Mouse (Mus musculus): Measurements from ENCODE around the gene Tbx15. TPM values are rescaled to one million over a fixed set of nuclear protein-coding genes. Genes with fewer than 3 reads are reported as not detected.

Gene Tbx15
- polyA plus RNA-seq, 1 experiment from 2014 or later: 1.1 TPM

DNA sequence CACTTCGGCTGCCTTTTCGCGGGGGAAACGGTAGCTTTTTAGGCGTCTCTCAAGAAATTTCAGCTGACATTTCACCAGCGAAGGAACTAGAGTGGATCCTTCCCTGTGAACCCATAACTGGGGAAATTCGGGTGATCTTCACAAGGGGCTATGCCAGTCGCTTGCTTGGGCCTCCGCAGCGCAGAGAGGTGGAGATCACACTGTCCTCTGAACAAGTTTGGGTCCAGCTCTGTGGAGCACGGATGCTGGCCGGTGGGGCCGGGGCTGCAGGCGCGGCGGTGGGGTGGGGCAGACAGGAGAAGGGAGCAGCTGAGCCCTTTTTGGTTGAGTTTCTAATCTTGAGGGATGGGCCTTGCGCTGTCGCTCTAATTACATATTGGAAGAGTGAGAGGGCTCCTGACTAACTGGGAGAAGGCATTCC is 21.2 kb downstream of the Tbx15 start:
- no peaks in the 10 kb centered on the region for H3K9me3 ChIP-seq (replicated peaks; ENCODE audit: control insufficient read depth, low read length)
- no peak overlapping the region for H3K27ac ChIP-seq (ENCODE audit: low read length)
- H3K4me3 ChIP-seq (replicated peaks; ENCODE audit: low read length): no peak overlapping the region
- WGBS: 2% methylated on average over 18 of the region's 18 CpGs
- H3K36me3 ChIP-seq (ENCODE audit: control insufficient read depth, insufficient read depth, low read length): no peaks in the 10 kb centered on the region
- peaks cover 83% of the 10 kb centered on the region for H3K27me3 ChIP-seq (ENCODE audit: control insufficient read depth, insufficient read depth, low read length)
- H3K9ac ChIP-seq (ENCODE audit: low read length): no peak overlapping the region
- H3K4me1 ChIP-seq (ENCODE audit: control insufficient read depth, insufficient read depth, low read length): no peaks in the 10 kb centered on the region
- no peak overlapping the region for H3K4me2 ChIP-seq (ENCODE audit: low read depth, low read length)
- no peak for ATAC-seq (ENCODE audit: insufficient read depth, low FRiP score)

DNA sequence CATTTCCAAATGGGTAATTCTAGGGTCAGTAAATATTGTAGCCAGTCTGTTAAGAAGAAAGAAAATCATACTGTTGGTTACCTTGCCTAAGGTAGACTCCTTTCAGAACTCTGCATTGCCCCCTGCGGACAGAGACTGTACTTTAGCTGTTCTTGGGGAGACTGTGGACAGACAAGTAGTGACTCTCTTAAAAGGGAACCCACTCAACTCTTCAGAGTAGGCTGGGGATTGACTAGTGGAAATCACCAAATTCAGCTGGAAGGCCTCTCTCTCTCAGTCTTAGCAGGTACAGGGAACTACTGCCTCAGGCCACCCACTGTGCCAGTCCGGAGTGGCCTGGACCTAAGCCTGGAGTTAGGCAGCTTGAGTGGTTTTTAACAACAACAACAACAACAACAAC is 21.8 kb downstream of the Tbx15 start:
- no peak overlapping the region for H3K4me3 ChIP-seq (replicated peaks; ENCODE audit: low read length)
- no peaks in the 10 kb centered on the region for H3K4me1 ChIP-seq (ENCODE audit: control insufficient read depth, insufficient read depth, low read length)
- no peaks in the 10 kb centered on the region for H3K36me3 ChIP-seq (ENCODE audit: control insufficient read depth, insufficient read depth, low read length)
- ATAC-seq (ENCODE audit: insufficient read depth, low FRiP score): no peak
- no peak overlapping the region for H3K4me2 ChIP-seq (ENCODE audit: low read depth, low read length)
- WGBS: 12% methylated on average over 2 of the region's 2 CpGs
- no peak overlapping the region for H3K27ac ChIP-seq (ENCODE audit: low read length)
- H3K9ac ChIP-seq (ENCODE audit: low read length): no peak overlapping the region
- no peaks in the 10 kb centered on the region for H3K9me3 ChIP-seq (replicated peaks; ENCODE audit: control insufficient read depth, low read length)
- peaks cover 82% of the 10 kb centered on the region for H3K27me3 ChIP-seq (ENCODE audit: control insufficient read depth, insufficient read depth, low read length)

DNA sequence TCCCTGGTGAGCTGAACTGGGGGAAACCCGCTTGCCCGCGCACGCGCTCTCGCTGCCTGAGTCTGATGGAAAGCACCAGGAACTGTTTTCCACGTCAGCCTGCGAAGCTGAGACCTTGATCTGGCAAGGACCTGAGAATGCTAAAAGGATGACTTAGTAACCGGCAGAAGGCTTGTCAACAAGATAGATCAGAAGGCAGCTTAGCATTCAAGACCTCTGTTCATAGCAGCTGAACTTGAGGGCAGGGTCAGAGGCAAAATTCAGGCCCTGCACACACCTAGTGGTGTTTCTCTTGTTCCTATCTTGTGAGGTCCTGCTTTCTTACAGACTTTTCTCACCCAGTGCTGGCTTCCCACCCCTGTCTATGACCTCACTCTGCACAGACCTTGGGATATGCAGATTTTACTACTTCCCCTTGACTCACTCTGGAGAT is 23.3 kb downstream of the Tbx15 start:
- ATAC-seq (ENCODE audit: insufficient read depth, low FRiP score): no peak
- Histone ChIP-seq H3K9ac (ENCODE audit: low read length) (no peak overlapping the region), H3K9me3 (replicated peaks; ENCODE audit: control insufficient read depth, low read length) (no peaks in the 10 kb centered on the region), H3K36me3 (ENCODE audit: control insufficient read depth, insufficient read depth, low read length) (no peaks in the 10 kb centered on the region), H3K4me3 (replicated peaks; ENCODE audit: low read length) (no peak overlapping the region), H3K27ac (ENCODE audit: low read length) (no peak overlapping the region), H3K4me1 (ENCODE audit: control insufficient read depth, insufficient read depth, low read length) (no peaks in the 10 kb centered on the region), H3K4me2 (ENCODE audit: low read depth, low read length) (no peak overlapping the region), H3K27me3 (ENCODE audit: control insufficient read depth, insufficient read depth, low read length) (peaks cover 72% of the 10 kb centered on the region)
- WGBS: 15% methylated on average over 9 of the region's 9 CpGs

DNA sequence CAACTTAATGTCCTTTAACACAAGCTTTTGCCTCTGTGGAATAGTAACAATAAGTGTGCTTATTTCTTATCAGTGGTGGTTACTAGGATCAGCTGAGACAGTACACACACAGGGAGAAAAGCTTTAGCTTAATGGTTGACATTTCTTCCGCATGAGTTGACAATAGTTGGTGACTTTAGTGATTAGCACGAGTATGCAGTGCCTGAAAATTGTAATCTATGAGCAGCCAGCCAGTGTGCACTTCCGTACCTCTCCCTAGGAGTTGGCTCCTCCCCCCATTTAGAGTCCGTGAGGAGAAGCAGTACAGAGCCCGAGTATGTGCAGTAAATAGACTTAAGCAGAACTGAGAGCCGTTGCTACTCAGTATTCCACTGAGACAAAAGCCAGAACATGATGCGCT is 24.5 kb downstream of the Tbx15 start:
- no peak overlapping the region for H3K4me2 ChIP-seq (ENCODE audit: low read depth, low read length)
- no peaks in the 10 kb centered on the region for H3K36me3 ChIP-seq (ENCODE audit: control insufficient read depth, insufficient read depth, low read length)
- no peak overlapping the region for H3K4me3 ChIP-seq (replicated peaks; ENCODE audit: low read length)
- ATAC-seq (ENCODE audit: insufficient read depth, low FRiP score): no peak
- no peak overlapping the region for H3K27ac ChIP-seq (ENCODE audit: low read length)
- WGBS: 30% methylated on average over 7 of the region's 7 CpGs
- no peaks in the 10 kb centered on the region for H3K9me3 ChIP-seq (replicated peaks; ENCODE audit: control insufficient read depth, low read length)
- H3K4me1 ChIP-seq (ENCODE audit: control insufficient read depth, insufficient read depth, low read length): no peaks in the 10 kb centered on the region
- H3K27me3 ChIP-seq (ENCODE audit: control insufficient read depth, insufficient read depth, low read length): peaks cover 62% of the 10 kb centered on the region
- no peak overlapping the region for H3K9ac ChIP-seq (ENCODE audit: low read length)

DNA sequence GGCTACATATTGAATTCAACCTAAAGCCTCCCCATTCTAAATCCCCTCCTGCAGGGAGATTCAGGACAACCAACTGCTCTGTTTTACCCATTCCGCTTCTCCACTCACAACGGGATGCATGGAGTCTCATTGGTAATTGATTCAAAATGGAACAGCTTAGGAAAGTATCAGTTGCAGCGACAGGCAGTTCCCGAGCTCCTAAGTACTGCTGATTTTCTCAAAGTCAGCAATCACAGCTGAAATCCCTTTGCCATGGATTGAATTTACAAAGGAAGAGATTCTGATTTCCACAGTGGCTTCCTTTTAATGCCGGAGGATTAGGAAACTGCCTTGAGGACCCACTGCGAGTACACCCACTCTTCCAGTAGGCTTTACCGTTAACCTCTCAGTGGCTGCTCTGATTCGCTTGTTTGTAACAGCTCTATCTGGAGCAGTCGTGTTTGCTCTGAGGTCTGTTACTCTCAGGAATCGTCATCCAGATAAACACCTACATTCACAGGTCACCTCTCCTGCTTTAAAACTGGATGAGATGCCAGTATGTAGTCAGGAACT is 26.6 kb downstream of the Tbx15 start:
- H3K4me3 ChIP-seq (replicated peaks; ENCODE audit: low read length): no peak overlapping the region
- H3K27me3 ChIP-seq (ENCODE audit: control insufficient read depth, insufficient read depth, low read length): peaks cover 44% of the 10 kb centered on the region
- H3K9ac ChIP-seq (ENCODE audit: low read length): no peak overlapping the region
- H3K27ac ChIP-seq (ENCODE audit: low read length): no peak overlapping the region
- H3K4me2 ChIP-seq (ENCODE audit: low read depth, low read length): no peak overlapping the region
- 47% methylated on average over 10 of the region's 10 CpGs for WGBS
- H3K36me3 ChIP-seq (ENCODE audit: control insufficient read depth, insufficient read depth, low read length): no peaks in the 10 kb centered on the region
- no peak for ATAC-seq (ENCODE audit: insufficient read depth, low FRiP score)
- H3K9me3 ChIP-seq (replicated peaks; ENCODE audit: control insufficient read depth, low read length): no peaks in the 10 kb centered on the region
- H3K4me1 ChIP-seq (ENCODE audit: control insufficient read depth, insufficient read depth, low read length): no peaks in the 10 kb centered on the region

DNA sequence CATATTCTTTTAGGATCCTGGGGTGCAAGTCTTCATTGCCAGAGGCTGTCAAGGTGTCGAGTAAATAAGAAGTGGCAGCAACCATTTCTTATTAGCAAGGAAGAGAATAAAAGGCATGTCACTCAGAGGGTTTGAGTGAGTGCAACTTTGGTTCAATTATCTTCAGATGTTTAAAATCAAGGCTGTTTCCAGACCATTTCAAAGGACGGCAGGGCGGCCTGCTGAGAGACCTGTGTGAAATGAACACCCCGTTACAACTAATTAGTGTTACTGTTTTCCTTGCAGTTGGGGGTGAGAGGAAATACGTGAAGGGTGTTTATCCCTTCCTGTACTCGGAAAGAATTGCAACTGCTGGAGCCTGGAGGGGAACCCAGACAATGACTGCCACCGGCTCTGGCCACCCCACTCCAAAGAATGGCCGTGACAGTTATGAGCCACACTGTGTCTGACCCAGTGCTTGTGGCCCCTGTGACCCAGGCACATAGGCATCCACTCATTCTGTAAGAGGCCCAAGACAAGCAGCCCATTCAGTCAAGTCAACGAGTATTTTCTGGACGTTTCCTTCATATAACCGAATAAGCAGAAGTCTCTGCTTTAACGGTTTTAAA is 37.9 kb downstream of the Tbx15 start:
- WGBS: 54% methylated on average over 12 of the region's 12 CpGs

DNA sequence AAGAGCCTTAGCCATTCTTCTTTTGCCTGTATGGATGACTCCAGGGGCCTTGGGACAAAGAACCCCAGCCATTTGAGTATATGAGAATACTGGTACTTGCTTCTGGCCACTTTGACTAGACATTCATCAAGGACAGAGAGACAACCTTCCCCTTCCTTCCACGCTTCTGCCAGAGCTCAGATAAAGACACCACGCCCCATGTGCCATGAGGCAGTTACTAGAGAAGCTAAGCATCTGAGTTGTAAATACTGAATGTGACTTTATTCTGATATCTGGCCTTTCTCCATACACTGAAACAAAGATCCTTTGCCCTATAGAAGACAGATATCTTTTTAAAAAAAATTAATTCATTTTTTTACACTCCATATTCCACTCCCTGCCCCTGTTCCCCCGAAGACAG is 39.5 kb downstream of the Tbx15 start:
- ATAC-seq (ENCODE audit: insufficient read depth, low FRiP score): no peak
- H3K36me3 ChIP-seq (ENCODE audit: control insufficient read depth, insufficient read depth, low read length): no peaks in the 10 kb centered on the region
- H3K4me1 ChIP-seq (ENCODE audit: control insufficient read depth, insufficient read depth, low read length): no peaks in the 10 kb centered on the region
- no peak overlapping the region for H3K4me2 ChIP-seq (ENCODE audit: low read depth, low read length)
- no peaks in the 10 kb centered on the region for H3K9me3 ChIP-seq (replicated peaks; ENCODE audit: control insufficient read depth, low read length)
- no peaks in the 10 kb centered on the region for H3K27me3 ChIP-seq (ENCODE audit: control insufficient read depth, insufficient read depth, low read length)
- 70% methylated on average over 3 of the region's 3 CpGs for whole genome bisulfite sequencing
- H3K27ac ChIP-seq (ENCODE audit: low read length): no peak overlapping the region
- H3K9ac ChIP-seq (ENCODE audit: low read length): no peak overlapping the region
- no peak overlapping the region for H3K4me3 ChIP-seq (replicated peaks; ENCODE audit: low read length)

More for the DNA sequence above, 37.9 kb downstream of the Tbx15 start:
- Histone ChIP-seq H3K4me1 (ENCODE audit: control insufficient read depth, insufficient read depth, low read length) (no peaks in the 10 kb centered on the region), H3K27ac (ENCODE audit: low read length) (no peak overlapping the region), H3K9me3 (replicated peaks; ENCODE audit: control insufficient read depth, low read length) (no peaks in the 10 kb centered on the region), H3K4me2 (ENCODE audit: low read depth, low read length) (no peak overlapping the region), H3K36me3 (ENCODE audit: control insufficient read depth, insufficient read depth, low read length) (no peaks in the 10 kb centered on the region), H3K27me3 (ENCODE audit: control insufficient read depth, insufficient read depth, low read length) (no peaks in the 10 kb centered on the region), H3K9ac (ENCODE audit: low read length) (no peak overlapping the region), H3K4me3 (replicated peaks; ENCODE audit: low read length) (no peak overlapping the region)
- no peak for ATAC-seq (ENCODE audit: insufficient read depth, low FRiP score)

DNA sequence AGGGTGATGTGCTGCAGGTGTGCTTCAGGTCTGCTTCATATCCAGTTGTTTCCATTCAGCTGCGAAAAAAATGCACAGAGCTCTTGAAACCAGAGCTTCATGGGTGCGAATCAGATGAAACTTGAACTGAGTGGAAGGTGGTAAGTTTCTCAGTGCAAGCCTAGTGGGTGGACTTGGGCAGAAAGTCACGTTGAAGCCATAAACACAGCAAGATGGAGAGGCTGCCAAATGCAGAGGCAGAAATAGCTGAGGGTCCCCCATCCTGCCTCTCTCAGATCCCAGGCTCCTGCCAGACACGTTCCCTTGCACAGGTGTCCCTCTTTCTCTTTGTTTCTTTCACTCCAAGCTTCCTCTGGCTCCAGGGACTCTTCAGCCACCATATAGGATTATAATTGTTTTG is 41.3 kb downstream of the Tbx15 start:
- no peak overlapping the region for H3K9ac ChIP-seq (ENCODE audit: low read length)
- H3K4me3 ChIP-seq (replicated peaks; ENCODE audit: low read length): no peak overlapping the region
- no peaks in the 10 kb centered on the region for H3K4me1 ChIP-seq (ENCODE audit: control insufficient read depth, insufficient read depth, low read length)
- ATAC-seq (ENCODE audit: insufficient read depth, low FRiP score): no peak
- no peak overlapping the region for H3K4me2 ChIP-seq (ENCODE audit: low read depth, low read length)
- no peaks in the 10 kb centered on the region for H3K9me3 ChIP-seq (replicated peaks; ENCODE audit: control insufficient read depth, low read length)
- H3K36me3 ChIP-seq (ENCODE audit: control insufficient read depth, insufficient read depth, low read length): no peaks in the 10 kb centered on the region
- no peaks in the 10 kb centered on the region for H3K27me3 ChIP-seq (ENCODE audit: control insufficient read depth, insufficient read depth, low read length)
- H3K27ac ChIP-seq (ENCODE audit: low read length): no peak overlapping the region
- WGBS: 55% methylated on average over 4 of the region's 4 CpGs

DNA sequence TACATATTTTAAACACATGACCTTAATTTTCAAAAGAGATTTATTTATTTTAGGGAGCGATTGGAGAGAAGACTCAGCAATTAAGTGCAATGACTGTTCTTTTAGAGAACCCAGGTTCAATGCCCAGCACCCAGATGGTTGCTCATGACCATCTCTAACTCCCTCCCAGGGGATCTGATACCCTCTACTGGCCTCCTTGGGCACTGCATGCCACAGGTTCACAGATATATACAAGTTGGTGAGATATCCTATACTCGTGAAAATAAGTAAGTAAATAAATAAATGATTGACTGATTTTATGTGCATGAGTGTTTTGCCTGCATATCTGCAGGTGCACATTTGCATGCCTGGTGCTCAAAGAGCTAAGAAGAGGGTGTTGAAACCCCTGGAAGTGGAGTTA is 48.1 kb downstream of the Tbx15 start:
- no peak overlapping the region for H3K9ac ChIP-seq (ENCODE audit: low read length)
- no peak overlapping the region for H3K27ac ChIP-seq (ENCODE audit: low read length)
- 35% methylated on average over 2 of the region's 2 CpGs for WGBS
- no peak overlapping the region for H3K4me2 ChIP-seq (ENCODE audit: low read depth, low read length)
- no peaks in the 10 kb centered on the region for H3K27me3 ChIP-seq (ENCODE audit: control insufficient read depth, insufficient read depth, low read length)
- no peaks in the 10 kb centered on the region for H3K36me3 ChIP-seq (ENCODE audit: control insufficient read depth, insufficient read depth, low read length)
- ATAC-seq (ENCODE audit: insufficient read depth, low FRiP score): no peak
- no peak overlapping the region for H3K4me3 ChIP-seq (replicated peaks; ENCODE audit: low read length)
- H3K4me1 ChIP-seq (ENCODE audit: control insufficient read depth, insufficient read depth, low read length): no peaks in the 10 kb centered on the region
- H3K9me3 ChIP-seq (replicated peaks; ENCODE audit: control insufficient read depth, low read length): no peaks in the 10 kb centered on the region
